Mouse (Mus musculus): ENCODE results near the gene Fam219b. TPM values are rescaled to one million over a fixed set of nuclear protein-coding genes. Genes with fewer than 3 reads are reported as not detected.

Fam219b gene
- polyA plus RNA-seq, 1 experiment from 2014 or later: 4.6 TPM

GRCm38 (mm10) chr9:57522114-57522860 is 15.0 kb upstream of the Fam219b start:
- Histone ChIP-seq H3K4me2 (ENCODE audit: low read depth, low read length) (peak overlapping the region; percentile 88), H3K36me3 (replicated peaks; ENCODE audit: insufficient read depth, low read length) (no peaks in the 10 kb centered on the region), H3K4me3 (ENCODE audit: low read depth, low read length) (peak overlapping the region; percentile 97), H3K9me3 (ENCODE audit: low read length) (no peaks in the 10 kb centered on the region), H3K4me1 (ENCODE audit: insufficient read depth) (peaks cover 31% of the 10 kb centered on the region), H3K27me3 (ENCODE audit: insufficient read depth, low read length) (no peaks in the 10 kb centered on the region), H3K9ac (replicated peaks) (peak overlapping the region; percentile 98), H3K27ac (ENCODE audit: low read depth) (peak overlapping the region; percentile 99)
- WGBS (ENCODE audit: insufficient replicate concordance): 30% methylated on average over 7 of the region's 7 CpGs
- no peak for DNase-seq
- no peak for ATAC-seq
- TF ChIP-seq EP300 (IDR thresholded peaks at IDR 0.05; ENCODE audit: low read depth) (no peak), CTCF (IDR thresholded peaks at IDR 0.05; ENCODE audit: low read depth) (no peak)

GRCm38 (mm10) chr9:57522861-57523246 is 14.5 kb upstream of the Fam219b start:
- ATAC-seq (no peak), DNase-seq (no peak)
- no peak overlapping the region for H3K9ac ChIP-seq (replicated peaks)
- peak overlapping the region; percentile 88 for H3K4me2 ChIP-seq (ENCODE audit: low read depth, low read length)
- H3K36me3 ChIP-seq (replicated peaks; ENCODE audit: insufficient read depth, low read length): no peaks in the 10 kb centered on the region
- H3K4me3 ChIP-seq (ENCODE audit: low read depth, low read length): peak overlapping the region; percentile 97; the same call in 1 of the 2 replicates
- no peak for TF ChIP-seq CTCF (IDR thresholded peaks at IDR 0.05; ENCODE audit: low read depth)
- TF ChIP-seq EP300 (IDR thresholded peaks at IDR 0.05; ENCODE audit: low read depth): no peak
- H3K4me1 ChIP-seq (ENCODE audit: insufficient read depth): peaks cover 31% of the 10 kb centered on the region
- no peak overlapping the region for H3K27ac ChIP-seq (ENCODE audit: low read depth)
- WGBS (ENCODE audit: insufficient replicate concordance): 62% methylated on average over 4 of the region's 4 CpGs
- H3K9me3 ChIP-seq (ENCODE audit: low read length): no peaks in the 10 kb centered on the region
- no peaks in the 10 kb centered on the region for H3K27me3 ChIP-seq (ENCODE audit: insufficient read depth, low read length)

GRCm38 (mm10) chr9:57523754-57524153 is 13.6 kb upstream of the Fam219b start:
- no peak for ATAC-seq
- peak overlapping the region; percentile 10 for H3K4me2 ChIP-seq (ENCODE audit: low read depth, low read length)
- no peaks in the 10 kb centered on the region for H3K9me3 ChIP-seq (ENCODE audit: low read length)
- no peak overlapping the region for H3K27ac ChIP-seq (ENCODE audit: low read depth)
- peaks cover 5% of the 10 kb centered on the region; the same call in 1 of the 2 replicates for H3K36me3 ChIP-seq (replicated peaks; ENCODE audit: insufficient read depth, low read length)
- H3K9ac ChIP-seq (replicated peaks): no peak overlapping the region
- peaks cover 31% of the 10 kb centered on the region for H3K4me1 ChIP-seq (ENCODE audit: insufficient read depth)
- WGBS (ENCODE audit: insufficient replicate concordance): 69% methylated on average over 1 of the region's 1 CpGs
- TF ChIP-seq EP300 (IDR thresholded peaks at IDR 0.05; ENCODE audit: low read depth) (no peak), CTCF (IDR thresholded peaks at IDR 0.05; ENCODE audit: low read depth) (peak; percentile 69)
- H3K27me3 ChIP-seq (ENCODE audit: insufficient read depth, low read length): no peaks in the 10 kb centered on the region
- DNase-seq: no peak
- H3K4me3 ChIP-seq (ENCODE audit: low read depth, low read length): no peak overlapping the region

GRCm38 (mm10) chr9:57524439-57524838 is 12.9 kb upstream of the Fam219b start:
- Histone ChIP-seq H3K27me3 (ENCODE audit: insufficient read depth, low read length) (no peaks in the 10 kb centered on the region), H3K9me3 (ENCODE audit: low read length) (no peaks in the 10 kb centered on the region), H3K36me3 (replicated peaks; ENCODE audit: insufficient read depth, low read length) (peaks cover 11% of the 10 kb centered on the region), H3K27ac (ENCODE audit: low read depth) (no peak overlapping the region), H3K4me3 (ENCODE audit: low read depth, low read length) (no peak overlapping the region), H3K9ac (replicated peaks) (no peak overlapping the region), H3K4me1 (ENCODE audit: insufficient read depth) (peaks cover 31% of the 10 kb centered on the region), H3K4me2 (ENCODE audit: low read depth, low read length) (peak overlapping the region; percentile 10)
- DNase-seq: no peak
- ATAC-seq: no peak
- TF ChIP-seq CTCF (IDR thresholded peaks at IDR 0.05; ENCODE audit: low read depth) (no peak), EP300 (IDR thresholded peaks at IDR 0.05; ENCODE audit: low read depth) (no peak)

- no peak overlapping the region for H3K4me2 ChIP-seq (ENCODE audit: low read depth, low read length)
- no peak overlapping the region for H3K27ac ChIP-seq (ENCODE audit: low read depth)
- H3K27me3 ChIP-seq (ENCODE audit: insufficient read depth, low read length): no peaks in the 10 kb centered on the region
- 57% methylated on average over 2 of the region's 2 CpGs for WGBS (ENCODE audit: insufficient replicate concordance)
- H3K4me3 ChIP-seq (ENCODE audit: low read depth, low read length): no peak overlapping the region
- no peak for TF ChIP-seq CTCF (IDR thresholded peaks at IDR 0.05; ENCODE audit: low read depth)
- no peak for TF ChIP-seq EP300 (IDR thresholded peaks at IDR 0.05; ENCODE audit: low read depth)
- H3K9me3 ChIP-seq (ENCODE audit: low read length): no peaks in the 10 kb centered on the region
- DNase-seq (no peak), ATAC-seq (no peak)
- H3K36me3 ChIP-seq (replicated peaks; ENCODE audit: insufficient read depth, low read length): peaks cover 14% of the 10 kb centered on the region
- H3K9ac ChIP-seq (replicated peaks): no peak overlapping the region
- H3K4me1 ChIP-seq (ENCODE audit: insufficient read depth): peaks cover 29% of the 10 kb centered on the region
These were observed 11.8 kb upstream of the Fam219b start for GRCm38 (mm10) chr9:57525516-57525915.

- no peak overlapping the region for H3K9ac ChIP-seq (replicated peaks)
- H3K36me3 ChIP-seq (replicated peaks; ENCODE audit: insufficient read depth, low read length): peaks cover 21% of the 10 kb centered on the region
- no peak overlapping the region for H3K4me3 ChIP-seq (ENCODE audit: low read depth, low read length)
- peaks cover 26% of the 10 kb centered on the region for H3K4me1 ChIP-seq (ENCODE audit: insufficient read depth)
- no peak for ATAC-seq
- no peak overlapping the region for H3K4me2 ChIP-seq (ENCODE audit: low read depth, low read length)
- no peak for DNase-seq
- H3K27me3 ChIP-seq (ENCODE audit: insufficient read depth, low read length): no peaks in the 10 kb centered on the region
- H3K9me3 ChIP-seq (ENCODE audit: low read length): no peaks in the 10 kb centered on the region
- no peak for TF ChIP-seq EP300 (IDR thresholded peaks at IDR 0.05; ENCODE audit: low read depth)
- no peak for TF ChIP-seq CTCF (IDR thresholded peaks at IDR 0.05; ENCODE audit: low read depth)
- peak overlapping the region; percentile 1; the same call in 1 of the 2 replicates for H3K27ac ChIP-seq (ENCODE audit: low read depth)
These were observed 10.9 kb upstream of the Fam219b start for GRCm38 (mm10) chr9:57526435-57526834.

All from liver, postnatal 0 days (tissue).